Mouse (Mus musculus) midbrain, embryonic 14.5 days (tissue): ENCODE measurements around the gene Actl7a. TPM values are rescaled to one million over a fixed set of nuclear protein-coding genes. Genes with fewer than 3 reads are reported as not detected.
A peak's percentile ranks its signal among the peaks of the same experiment; 100 is the strongest.

Experiments
- ATAC-seq: fragments of 200-750 bp; cut with Nextera tagmentation; 2 replicates; pipeline ENCODE4 v1.8.0; 2017; ENCODE audit warnings: moderate number of reproducible peaks, moderate library complexity; ENCODE audit not compliant: low FRiP score, low TSS enrichment
- DNase-seq: peaks from one replicate; pipeline ENCODE4 v3.0.0-alpha.2; 2015
- H3K27ac ChIP-seq: fragments of 300-500 bp; sonication (generic); replicated peaks from 2 replicates; pipeline ENCODE4 v1.5.1; 2014; ENCODE audit warnings: mild to moderate bottlenecking, low read depth, low read length, moderate library complexity
- H3K27me3 ChIP-seq: fragments of 300-500 bp; sonication (generic); 2 replicates; pipeline ENCODE4 v1.6.1; 2014; ENCODE audit warnings: low read length, control low read depth, mixed read lengths; ENCODE audit not compliant: control insufficient read depth, insufficient read depth
- H3K36me3 ChIP-seq: fragments of 300-500 bp; sonication (generic); 2 replicates; pipeline ENCODE4 v1.6.1; 2014; ENCODE audit warnings: low read length, control low read depth; ENCODE audit not compliant: control insufficient read depth, insufficient read depth
- H3K4me1 ChIP-seq: fragments of 300-500 bp; sonication (generic); 2 replicates; pipeline ENCODE4 v1.6.1; 2014; ENCODE audit warnings: mild to moderate bottlenecking, antibody characterized with exemption, low read length, control low read depth; ENCODE audit not compliant: control insufficient read depth, insufficient read depth
- H3K4me2 ChIP-seq: fragments of 300-500 bp; sonication (generic); 2 replicates; pipeline ENCODE4 v1.6.1; 2014; ENCODE audit warnings: mild to moderate bottlenecking, low read length, moderate library complexity
- H3K4me3 ChIP-seq: fragments of 300-500 bp; sonication (generic); replicated peaks from 2 replicates; pipeline ENCODE4 v1.5.1; 2014; ENCODE audit warnings: low read depth, low read length
- H3K9ac ChIP-seq: fragments of 300-500 bp; sonication (generic); replicated peaks from 2 replicates; pipeline ENCODE4 v1.6.1; 2014; ENCODE audit warnings: mild to moderate bottlenecking, low read length, moderate library complexity
- H3K9me3 ChIP-seq: fragments of 300-500 bp; sonication (generic); 2 replicates; pipeline ENCODE4 v1.6.1; 2016; ENCODE audit warnings: low read length, control low read depth, mixed read lengths; ENCODE audit not compliant: control insufficient read depth
- WGBS: fragments of 180-500 bp; shearing (Covaris S2); extraction: QIAGEN DNeasy Blood & Tissue Kit; methylation state at CpG from one replicate; pipeline ENCODE4 v1.1.7; 2014; 5-methylcytosine and 5-hydroxymethylcytosine counted together
- polyA plus RNA-seq: library from polyadenylated mRNA; unstranded; fragments of >200 nt; fragmentation: Nextera tagmentation; extraction: Ambion mirVana; gene quantifications from 2 replicates; pipeline ENCODE4 v1.2.1, GENCODE M21; 2014

Actl7a gene
- not detected in 2 replicates for polyA plus RNA-seq

- no peak within 1 kb of the TSS for H3K27ac ChIP-seq
- H3K27me3 ChIP-seq, result no peaks in the 10 kb centered on the region
- no peaks in the 10 kb centered on the region for H3K4me1 ChIP-seq
- no peaks in the 10 kb centered on the region for H3K9me3 ChIP-seq
- H3K36me3 ChIP-seq, result peaks cover 26% of the 10 kb centered on the region
- no peak within 1 kb of the TSS for H3K4me3 ChIP-seq
- H3K4me2 ChIP-seq, result no peak within 1 kb of the TSS
- no peak for DNase-seq
- no peak for ATAC-seq
- H3K9ac ChIP-seq, result no peak within 1 kb of the TSS
- WGBS, result 96% methylated on average over 21 of the region's 21 CpGs
These were observed at the start of gene Actl7a for GRCm38 (mm10) chr4:56743363-56744195. Actl7a (plus strand) TSS chr4:56743413.

- no peak overlapping the region for H3K4me2 ChIP-seq
- no peak overlapping the region for H3K9ac ChIP-seq
- no peaks in the 10 kb centered on the region for H3K36me3 ChIP-seq
- ATAC-seq (no peak), DNase-seq (no peak)
- no peak overlapping the region for H3K27ac ChIP-seq
- no peaks in the 10 kb centered on the region for H3K9me3 ChIP-seq
- WGBS, result 85% methylated on average over 7 of the region's 7 CpGs
- H3K4me1 ChIP-seq, result no peaks in the 10 kb centered on the region
- no peaks in the 10 kb centered on the region for H3K27me3 ChIP-seq
- no peak overlapping the region for H3K4me3 ChIP-seq
These were observed 46.8 kb upstream of the Actl7a start for GRCm38 (mm10) chr4:56696401-56696800.

GRCm38 (mm10) chr4:56698671-56699070, 44.5 kb upstream of the Actl7a start:
- H3K9ac ChIP-seq, result no peak overlapping the region
- no peak overlapping the region for H3K27ac ChIP-seq
- H3K4me1 ChIP-seq, result no peaks in the 10 kb centered on the region
- ATAC-seq, result no peak
- no peaks in the 10 kb centered on the region for H3K27me3 ChIP-seq
- no peaks in the 10 kb centered on the region for H3K36me3 ChIP-seq
- H3K9me3 ChIP-seq, result no peaks in the 10 kb centered on the region
- DNase-seq, result no peak
- H3K4me3 ChIP-seq, result no peak overlapping the region
- no peak overlapping the region for H3K4me2 ChIP-seq
- WGBS, result 82% methylated on average over 5 of the region's 5 CpGs

- no peaks in the 10 kb centered on the region for H3K27me3 ChIP-seq
- DNase-seq, result no peak
- H3K4me1 ChIP-seq, result no peaks in the 10 kb centered on the region
- H3K9me3 ChIP-seq, result no peaks in the 10 kb centered on the region
- no peaks in the 10 kb centered on the region for H3K36me3 ChIP-seq
- ATAC-seq, result no peak
- no peak overlapping the region for H3K4me3 ChIP-seq
- no peak overlapping the region for H3K9ac ChIP-seq
- WGBS, result 3% methylated on average over 10 of the region's 10 CpGs
- no peak overlapping the region for H3K4me2 ChIP-seq
- H3K27ac ChIP-seq, result no peak overlapping the region
These were observed 41.0 kb upstream of the Actl7a start for GRCm38 (mm10) chr4:56702234-56702633.

DNA sequence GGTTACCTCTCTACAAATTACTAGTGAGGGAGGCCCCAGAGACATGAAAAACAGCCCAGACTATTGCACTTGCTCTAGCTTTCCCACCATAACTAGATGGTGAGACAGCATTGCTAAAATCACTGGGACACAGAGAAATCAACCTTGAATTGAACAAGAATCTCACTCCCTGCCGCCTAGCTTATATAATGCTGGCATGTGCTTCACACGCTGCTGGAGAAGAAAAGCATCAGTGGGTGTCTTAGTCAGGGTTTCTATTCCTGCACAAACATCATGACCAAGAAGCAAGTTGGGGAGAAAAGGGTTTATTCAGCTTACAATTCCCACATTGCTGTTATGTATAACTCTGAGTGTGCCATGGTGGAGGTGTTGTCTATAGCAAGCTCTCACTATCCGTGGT, 30.1 kb upstream of the Actl7a start:
- H3K27ac ChIP-seq, result no peak overlapping the region
- H3K36me3 ChIP-seq, result no peaks in the 10 kb centered on the region
- H3K27me3 ChIP-seq, result no peaks in the 10 kb centered on the region
- WGBS, result 83% methylated on average over 3 of the region's 3 CpGs
- no peak overlapping the region for H3K9ac ChIP-seq
- H3K9me3 ChIP-seq, result no peaks in the 10 kb centered on the region
- ATAC-seq (no peak), DNase-seq (no peak)
- H3K4me3 ChIP-seq, result no peak overlapping the region
- no peak overlapping the region for H3K4me2 ChIP-seq
- H3K4me1 ChIP-seq, result no peaks in the 10 kb centered on the region

- H3K4me1 ChIP-seq, result no peaks in the 10 kb centered on the region
- ATAC-seq (no peak), DNase-seq (no peak)
- H3K9me3 ChIP-seq, result no peaks in the 10 kb centered on the region
- H3K4me2 ChIP-seq, result no peak overlapping the region
- no peaks in the 10 kb centered on the region for H3K36me3 ChIP-seq
- H3K4me3 ChIP-seq, result no peak overlapping the region
- 54% methylated on average over 5 of the region's 5 CpGs for WGBS
- H3K27ac ChIP-seq, result no peak overlapping the region
- no peak overlapping the region for H3K9ac ChIP-seq
- H3K27me3 ChIP-seq, result no peaks in the 10 kb centered on the region
These were observed 26.4 kb upstream of the Actl7a start for GRCm38 (mm10) chr4:56716801-56717200.

DNA sequence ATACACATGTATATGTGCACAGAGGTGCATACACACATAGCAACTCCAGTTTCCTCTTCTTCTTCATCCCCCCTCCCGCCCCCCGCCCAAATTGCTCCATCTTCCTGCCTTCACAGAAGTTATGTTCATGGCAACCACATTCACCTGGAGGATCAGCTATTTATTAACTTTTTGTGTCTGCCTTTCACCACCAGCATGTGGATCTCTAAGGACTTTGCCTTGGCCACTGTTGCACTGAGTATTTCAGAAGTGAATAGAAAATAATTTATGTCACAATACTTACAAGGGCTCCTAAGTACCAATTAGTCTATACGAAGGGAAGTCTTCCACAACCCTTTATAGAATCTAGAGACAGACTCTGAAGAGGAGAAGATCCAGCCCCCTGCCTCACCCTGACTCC, 25.3 kb upstream of the Actl7a start:
- Histone ChIP-seq H3K4me3 (no peak overlapping the region), H3K27ac (no peak overlapping the region), H3K27me3 (no peaks in the 10 kb centered on the region), H3K9me3 (no peaks in the 10 kb centered on the region), H3K4me1 (no peaks in the 10 kb centered on the region), H3K4me2 (no peak overlapping the region), H3K36me3 (no peaks in the 10 kb centered on the region), H3K9ac (no peak overlapping the region)
- no peak for DNase-seq
- WGBS, result 89% methylated on average over 3 of the region's 3 CpGs
- no peak for ATAC-seq

DNA sequence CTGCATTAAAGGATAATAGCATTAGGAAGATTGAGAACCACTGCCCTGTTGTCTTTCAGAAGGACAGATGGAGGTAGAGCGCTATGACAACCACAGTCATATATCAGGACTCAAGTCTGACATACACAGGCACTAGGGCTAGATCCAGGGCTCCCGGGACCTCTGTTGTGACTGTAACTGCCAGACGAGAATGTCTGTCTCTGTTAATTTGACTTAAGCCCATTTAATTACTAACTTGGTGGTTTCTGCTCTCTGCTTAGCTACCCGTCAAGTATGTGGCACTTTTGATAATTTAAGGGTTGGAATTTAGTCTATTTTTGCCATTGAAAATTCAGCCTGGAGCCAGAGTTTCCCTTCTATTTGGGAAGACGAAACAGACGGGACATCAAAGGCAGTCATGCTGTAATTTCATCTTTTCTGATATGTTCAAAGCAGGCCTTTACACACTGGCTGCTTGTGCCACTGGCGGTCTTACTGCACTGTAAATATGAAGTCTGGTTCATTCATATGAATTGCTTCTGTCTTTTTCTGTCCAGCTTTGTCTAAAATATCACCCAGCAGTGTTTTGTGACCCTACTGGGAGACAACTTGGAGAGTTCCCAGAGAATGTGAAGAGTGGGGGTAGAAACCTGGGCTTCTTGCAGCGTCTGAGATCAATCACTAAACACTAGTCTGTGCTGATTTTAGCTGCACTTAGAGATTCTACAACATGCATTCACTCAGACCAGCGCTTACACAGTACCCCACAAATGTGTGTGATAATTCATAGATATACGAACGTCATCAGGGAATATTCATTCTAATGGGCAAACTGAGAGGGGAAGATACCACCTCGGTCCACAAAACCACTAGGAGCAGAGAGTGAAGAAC, 24.4 kb upstream of the Actl7a start:
- Histone ChIP-seq H3K4me2 (no peak overlapping the region), H3K4me3 (no peak overlapping the region), H3K27ac (no peak overlapping the region), H3K4me1 (no peaks in the 10 kb centered on the region), H3K36me3 (no peaks in the 10 kb centered on the region), H3K27me3 (no peaks in the 10 kb centered on the region), H3K9ac (no peak overlapping the region), H3K9me3 (no peaks in the 10 kb centered on the region)
- 73% methylated on average over 12 of the region's 12 CpGs for WGBS
- DNase-seq (peak; percentile 16), ATAC-seq (no peak)
